Mouse (Mus musculus) adrenal gland, adult (tissue): Measurements from ENCODE around the gene Hoxa5.

Experiments used
- DNase-seq, 2 experiments: peaks; one replicate each; pipeline ENCODE4 v3.0.0; 2022 to 2023; ENCODE audit warnings: low spot score in 1 of 2; ENCODE audit not compliant: inconsistent age in 2 of 2

Gene Hoxa5

GRCm38 (mm10) chr6:52165441-52166370 lies 38.7 kb downstream of the Hoxa5 start:
- DNase-seq, result peak; percentile 48 to 83

- DNase-seq, result peak; percentile 59 to 87
These were observed 39.6 kb downstream of the Hoxa5 start, which contains the start of gene Hoxa2 for GRCm38 (mm10) chr6:52164626-52165440. Hoxa2 (minus strand) TSS chr6:52164831.

GRCm38 (mm10) chr6:52164051-52164625 lies 40.2 kb downstream of the Hoxa5 start:
- DNase-seq, result peak in 1 of 2 experiments; percentile 47

- peak; percentile 37 to 85 for DNase-seq
These were observed 40.9 kb downstream of the Hoxa5 start for GRCm38 (mm10) chr6:52163366-52164031.

- peak in 1 of 2 experiments; percentile 81 for DNase-seq
These were observed 41.6 kb downstream of the Hoxa5 start for GRCm38 (mm10) chr6:52162611-52163365.

GRCm38 (mm10) chr6:52162093-52162380 lies 42.4 kb downstream of the Hoxa5 start:
- no peak for DNase-seq

- DNase-seq, result peak in 1 of 2 experiments; percentile 67
These were observed 42.9 kb downstream of the Hoxa5 start for GRCm38 (mm10) chr6:52161336-52162092.

GRCm38 (mm10) chr6:52160511-52161335 lies 43.7 kb downstream of the Hoxa5 start:
- DNase-seq, result peak; percentile 71 to 88

GRCm38 (mm10) chr6:52159979-52160378 lies 44.4 kb downstream of the Hoxa5 start:
- peak; percentile 49 to 83 for DNase-seq

GRCm38 (mm10) chr6:52159164-52159761 lies 45.1 kb downstream of the Hoxa5 start:
- peak; percentile 62 to 84 for DNase-seq

- DNase-seq, result peak; percentile 90 to 96
These were observed 45.9 kb downstream of the Hoxa5 start, which contains the start of gene Hoxa1 for GRCm38 (mm10) chr6:52158276-52159051. Hoxa1 (minus strand) TSS chr6:52158317.

GRCm38 (mm10) chr6:52157466-52158275 lies 46.7 kb downstream of the Hoxa5 start:
- peak in 1 of 2 experiments; percentile 45 for DNase-seq

GRCm38 (mm10) chr6:52156551-52157200 lies 47.7 kb downstream of the Hoxa5 start:
- peak; percentile 6 to 19 for DNase-seq

GRCm38 (mm10) chr6:52155471-52155870 lies 48.9 kb downstream of the Hoxa5 start:
- no peak for DNase-seq

GRCm38 (mm10) chr6:52154044-52154443 lies 50.3 kb downstream of the Hoxa5 start:
- no peak for DNase-seq

GRCm38 (mm10) chr6:52153270-52153669 lies 51.1 kb downstream of the Hoxa5 start:
- no peak for DNase-seq
